Mouse (Mus musculus): ENCODE data around the gene Olfr522. TPM values are rescaled to one million over a fixed set of nuclear protein-coding genes. Genes with fewer than 3 reads are reported as not detected.
A peak's percentile ranks its signal among the peaks of the same experiment; 100 is the strongest.

Olfr522 gene
- polyA plus RNA-seq, 2 experiments, result not detected

GRCm38 (mm10) chr7:140122765-140123164, 41.8 kb downstream of the Olfr522 start:
- H3K4me2 ChIP-seq (replicated peaks; ENCODE audit: low read depth, low read length, severe bottlenecking), result no peak overlapping the region
- DNase-seq (ENCODE audit: low spot score), result no peak
- no peaks in the 10 kb centered on the region for H3K27me3 ChIP-seq (ENCODE audit: control insufficient read depth, insufficient read depth, low read length)
- WGBS, result 31% methylated on average over 4 of the region's 4 CpGs
- no peak overlapping the region for H3K9ac ChIP-seq (ENCODE audit: low read depth, low read length, severe bottlenecking)
- H3K36me3 ChIP-seq (ENCODE audit: control insufficient read depth, insufficient read depth, low read length), result no peaks in the 10 kb centered on the region
- no peak overlapping the region for H3K27ac ChIP-seq (replicated peaks; ENCODE audit: low read depth, low read length)
- no peak overlapping the region for H3K4me3 ChIP-seq (replicated peaks; ENCODE audit: low read length)
- ATAC-seq (ENCODE audit: low FRiP score, low read depth), result no peak
- H3K4me1 ChIP-seq (ENCODE audit: control insufficient read depth, insufficient read depth, low read length), result peaks cover 5% of the 10 kb centered on the region; the same call in 1 of the 2 replicates
- TF ChIP-seq POLR2A (IDR thresholded peaks at IDR 0.05; ENCODE audit: borderline replicate concordance, extremely low read depth, insufficient read depth, insufficient read length), result no peak
- H3K9me3 ChIP-seq (ENCODE audit: control insufficient read depth, low read length), result no peaks in the 10 kb centered on the region

DNA sequence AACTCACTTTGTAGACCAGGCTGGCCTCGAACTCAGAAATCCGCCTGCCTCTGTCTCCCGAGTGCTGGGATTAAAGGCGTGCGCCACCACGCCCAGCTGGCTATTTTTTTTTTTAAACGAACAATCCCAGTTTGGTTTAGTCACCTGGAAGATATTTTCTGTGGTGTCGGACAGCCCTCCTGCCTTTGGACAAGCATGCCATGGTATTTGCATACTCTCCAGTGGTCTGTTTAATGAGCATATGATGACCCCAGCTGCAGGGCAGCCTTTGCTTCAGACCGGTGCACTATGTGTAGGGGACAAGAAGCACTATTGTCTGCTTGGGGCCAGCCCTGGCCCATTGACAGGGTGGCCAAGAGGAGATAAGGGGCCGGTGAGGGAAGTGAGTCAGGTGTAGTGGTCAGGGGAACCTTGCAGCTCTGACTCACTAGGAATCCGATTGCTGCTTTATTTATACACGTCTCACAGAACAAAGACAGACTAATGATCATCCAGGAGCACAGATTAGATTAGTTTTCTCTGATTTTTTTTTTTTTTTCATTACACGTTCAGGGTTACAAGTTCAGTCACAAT, 43.1 kb downstream of the Olfr522 start:
- no peak overlapping the region for H3K4me3 ChIP-seq (replicated peaks; ENCODE audit: low read length)
- WGBS, result 76% methylated on average over 13 of the region's 13 CpGs
- no peak for ATAC-seq (ENCODE audit: low FRiP score, low read depth)
- no peaks in the 10 kb centered on the region for H3K27me3 ChIP-seq (ENCODE audit: control insufficient read depth, insufficient read depth, low read length)
- no peak overlapping the region for H3K4me2 ChIP-seq (replicated peaks; ENCODE audit: low read depth, low read length, severe bottlenecking)
- DNase-seq (ENCODE audit: low spot score), result no peak
- H3K9ac ChIP-seq (ENCODE audit: low read depth, low read length, severe bottlenecking), result no peak overlapping the region
- peaks cover 5% of the 10 kb centered on the region; the same call in 1 of the 2 replicates for H3K4me1 ChIP-seq (ENCODE audit: control insufficient read depth, insufficient read depth, low read length)
- H3K9me3 ChIP-seq (ENCODE audit: control insufficient read depth, low read length), result no peaks in the 10 kb centered on the region
- H3K27ac ChIP-seq (replicated peaks; ENCODE audit: low read depth, low read length), result no peak overlapping the region
- TF ChIP-seq POLR2A (IDR thresholded peaks at IDR 0.05; ENCODE audit: borderline replicate concordance, extremely low read depth, insufficient read depth, insufficient read length), result no peak
- H3K36me3 ChIP-seq (ENCODE audit: control insufficient read depth, insufficient read depth, low read length), result no peaks in the 10 kb centered on the region

- H3K9ac ChIP-seq (ENCODE audit: low read depth, low read length, severe bottlenecking), result no peak overlapping the region
- H3K27ac ChIP-seq (replicated peaks; ENCODE audit: low read depth, low read length), result no peak overlapping the region
- H3K4me2 ChIP-seq (replicated peaks; ENCODE audit: low read depth, low read length, severe bottlenecking), result no peak overlapping the region
- DNase-seq (ENCODE audit: low spot score) (no peak), ATAC-seq (ENCODE audit: low FRiP score, low read depth) (no peak)
- no peaks in the 10 kb centered on the region for H3K9me3 ChIP-seq (ENCODE audit: control insufficient read depth, low read length)
- no peaks in the 10 kb centered on the region for H3K36me3 ChIP-seq (ENCODE audit: control insufficient read depth, insufficient read depth, low read length)
- 0 out of 2 replicates have a peak, but pooled peaks cover 2% of the 10 kb centered on the region for H3K4me1 ChIP-seq (ENCODE audit: control insufficient read depth, insufficient read depth, low read length)
- H3K4me3 ChIP-seq (replicated peaks; ENCODE audit: low read length), result no peak overlapping the region
- no peaks in the 10 kb centered on the region for H3K27me3 ChIP-seq (ENCODE audit: control insufficient read depth, insufficient read depth, low read length)
- TF ChIP-seq POLR2A (IDR thresholded peaks at IDR 0.05; ENCODE audit: borderline replicate concordance, extremely low read depth, insufficient read depth, insufficient read length), result no peak
- WGBS, result 86% methylated on average over 2 of the region's 2 CpGs
Measured at GRCm38 (mm10) chr7:140120484-140120883, 44.1 kb downstream of the Olfr522 start.

DNA sequence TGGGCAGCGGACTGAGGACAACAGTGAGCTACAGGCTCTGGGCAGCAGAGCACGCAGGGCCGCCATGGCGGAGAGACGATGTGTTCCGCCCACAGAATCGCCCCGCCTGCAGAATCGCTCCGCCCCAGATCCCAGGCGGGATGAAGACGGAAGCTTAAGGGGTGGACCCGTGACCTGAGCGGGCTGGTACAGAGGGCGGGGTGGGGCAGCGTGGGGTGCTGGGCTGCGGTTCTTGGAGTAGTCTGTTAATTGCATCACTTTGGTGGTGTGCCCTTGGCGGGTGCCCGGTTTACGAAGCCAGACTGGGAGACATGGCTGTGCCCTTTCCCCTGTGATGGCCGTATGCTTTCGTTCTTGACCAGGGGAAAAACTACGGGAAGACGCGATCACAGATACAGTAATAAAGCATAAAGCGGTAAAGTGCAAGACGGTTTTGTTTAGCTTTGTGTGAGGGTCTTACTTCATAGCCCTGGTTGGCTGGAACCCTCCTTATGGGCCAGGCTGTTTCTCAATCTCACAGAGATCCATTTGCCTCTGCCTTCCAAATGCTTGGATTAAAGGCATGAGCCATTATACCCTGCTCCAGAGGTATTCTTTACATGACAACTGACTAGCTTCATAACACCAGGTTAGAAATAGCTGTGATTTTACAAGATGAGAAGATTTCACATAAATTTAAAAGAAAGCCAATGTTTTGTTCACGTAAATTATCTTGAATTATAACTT, 48.1 kb downstream of the Olfr522 start, which contains the start of gene Echs1:
TSS of gene Echs1 (minus strand) at position 148 of the 726 bp plus-strand sequence.
- no peaks in the 10 kb centered on the region for H3K4me1 ChIP-seq (ENCODE audit: control insufficient read depth, insufficient read depth, low read length)
- peaks cover 14% of the 10 kb centered on the region for H3K36me3 ChIP-seq (ENCODE audit: control insufficient read depth, insufficient read depth, low read length)
- peak within 1 kb of the TSS; percentile 80 for H3K4me3 ChIP-seq (replicated peaks; ENCODE audit: low read length)
- ATAC-seq (ENCODE audit: low FRiP score, low read depth), result peak; percentile 94
- H3K9ac ChIP-seq (ENCODE audit: low read depth, low read length, severe bottlenecking), result peak within 1 kb of the TSS; percentile 81
- peak; percentile 87; the same call in 1 of the 2 replicates for TF ChIP-seq POLR2A (IDR thresholded peaks at IDR 0.05; ENCODE audit: borderline replicate concordance, extremely low read depth, insufficient read depth, insufficient read length)
- DNase-seq (ENCODE audit: low spot score), result peak; percentile 83
- no peaks in the 10 kb centered on the region for H3K27me3 ChIP-seq (ENCODE audit: control insufficient read depth, insufficient read depth, low read length)
- H3K4me2 ChIP-seq (replicated peaks; ENCODE audit: low read depth, low read length, severe bottlenecking), result peak within 1 kb of the TSS; percentile 93
- H3K9me3 ChIP-seq (ENCODE audit: control insufficient read depth, low read length), result no peaks in the 10 kb centered on the region
- WGBS, result 4% methylated on average over 27 of the region's 28 CpGs
- H3K27ac ChIP-seq (replicated peaks; ENCODE audit: low read depth, low read length), result peak within 1 kb of the TSS; percentile 84

GRCm38 (mm10) chr7:140115583-140116328, 48.8 kb downstream of the Olfr522 start, which contains the start of gene Paox:
Gene Paox, plus strand, starts transcription at chr7:140115799.
- ATAC-seq (ENCODE audit: low FRiP score, low read depth), result peak; percentile 83
- Histone ChIP-seq H3K4me1 (ENCODE audit: control insufficient read depth, insufficient read depth, low read length) (no peaks in the 10 kb centered on the region), H3K9ac (ENCODE audit: low read depth, low read length, severe bottlenecking) (peak within 1 kb of the TSS; percentile 81), H3K4me2 (replicated peaks; ENCODE audit: low read depth, low read length, severe bottlenecking) (peak within 1 kb of the TSS; percentile 93), H3K4me3 (replicated peaks; ENCODE audit: low read length) (peak within 1 kb of the TSS; percentile 80), H3K36me3 (ENCODE audit: control insufficient read depth, insufficient read depth, low read length) (peaks cover 22% of the 10 kb centered on the region), H3K9me3 (ENCODE audit: control insufficient read depth, low read length) (no peaks in the 10 kb centered on the region), H3K27me3 (ENCODE audit: control insufficient read depth, insufficient read depth, low read length) (no peaks in the 10 kb centered on the region), H3K27ac (replicated peaks; ENCODE audit: low read depth, low read length) (peak within 1 kb of the TSS; percentile 84)
- no peak for TF ChIP-seq POLR2A (IDR thresholded peaks at IDR 0.05; ENCODE audit: borderline replicate concordance, extremely low read depth, insufficient read depth, insufficient read length)
- peak; percentile 83 for DNase-seq (ENCODE audit: low spot score)
- 2% methylated on average over 23 of the region's 23 CpGs for WGBS
